Mouse (Mus musculus): ENCODE results near the gene Uvrag.
"Not testable (repeated sequence)": the region's sequence is repeated elsewhere in the genome, so short reads cannot be mapped to it uniquely, and the experiment has no call there.

Gene Uvrag

DNA sequence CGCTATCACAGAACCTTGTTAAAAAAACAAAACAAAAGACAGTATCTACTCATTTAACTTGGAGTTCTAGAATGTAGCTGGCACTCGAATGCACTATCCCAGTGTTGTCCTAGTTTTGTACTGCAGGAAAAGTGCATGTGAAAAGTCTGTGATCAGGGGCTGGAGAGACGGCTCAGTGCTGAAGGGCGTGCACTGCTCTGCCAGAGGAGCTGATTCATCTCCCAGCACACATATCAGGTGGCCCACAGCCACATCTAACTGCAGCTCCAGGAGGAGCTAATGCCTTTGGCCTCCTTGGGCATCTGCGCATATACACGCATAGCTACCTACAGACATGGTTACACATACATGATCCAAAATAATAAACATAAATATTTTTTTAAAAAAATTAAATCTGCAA, 159.5 kb downstream of the Uvrag start:
- DNase-seq (ENCODE audit: low spot score in 2 of 2): no peak

DNA sequence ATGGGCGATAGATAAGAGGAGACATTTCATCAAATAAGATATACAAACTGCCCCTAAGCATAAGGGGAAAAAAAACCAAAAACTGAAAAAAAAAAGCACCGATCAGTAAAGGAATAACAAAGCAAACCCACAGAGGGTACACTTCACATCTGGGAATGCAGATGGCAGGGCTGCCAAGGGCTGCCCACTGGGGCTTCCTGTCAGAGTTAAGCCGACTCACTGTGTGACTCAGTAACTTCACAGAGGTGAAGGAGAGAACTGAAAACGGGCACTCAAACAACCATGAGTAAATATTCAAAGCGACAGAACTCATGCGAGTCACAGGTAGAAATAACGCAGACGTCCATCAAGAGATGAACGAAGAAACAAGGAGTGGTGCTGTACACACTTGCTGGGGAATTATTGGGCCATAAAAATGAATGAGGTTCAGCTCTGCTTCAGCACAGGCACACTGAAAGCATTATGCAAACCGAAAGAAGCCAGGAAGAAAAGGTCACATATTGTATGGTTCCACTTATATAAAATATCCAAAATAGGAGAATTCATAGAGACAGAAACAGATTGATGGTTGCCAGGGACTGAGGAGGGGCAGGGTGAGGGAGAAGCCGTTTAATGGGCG, 164.0 kb downstream of the Uvrag start:
- DNase-seq (ENCODE audit: low spot score in 2 of 2): no peak

DNA sequence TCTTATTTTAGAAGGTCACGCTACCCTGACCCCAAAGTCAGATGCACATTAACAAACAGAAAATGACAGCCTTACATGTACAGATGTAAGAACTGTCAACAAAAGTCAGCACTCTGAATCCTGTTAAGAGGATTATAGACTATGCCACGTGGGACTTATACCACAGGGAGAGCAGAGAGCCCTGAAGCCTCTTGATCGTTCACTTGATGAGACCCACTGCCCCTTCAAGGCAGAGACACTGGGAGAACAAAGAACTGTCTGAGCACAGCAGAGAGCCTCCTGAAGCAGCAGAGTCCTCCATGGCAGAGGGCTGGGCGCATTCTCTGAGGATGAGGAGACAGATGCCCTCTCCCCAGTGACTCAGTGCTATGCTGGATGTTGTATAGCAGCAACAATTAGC, 166.4 kb downstream of the Uvrag start:
- DNase-seq (ENCODE audit: low spot score in 2 of 2): no peak

DNA sequence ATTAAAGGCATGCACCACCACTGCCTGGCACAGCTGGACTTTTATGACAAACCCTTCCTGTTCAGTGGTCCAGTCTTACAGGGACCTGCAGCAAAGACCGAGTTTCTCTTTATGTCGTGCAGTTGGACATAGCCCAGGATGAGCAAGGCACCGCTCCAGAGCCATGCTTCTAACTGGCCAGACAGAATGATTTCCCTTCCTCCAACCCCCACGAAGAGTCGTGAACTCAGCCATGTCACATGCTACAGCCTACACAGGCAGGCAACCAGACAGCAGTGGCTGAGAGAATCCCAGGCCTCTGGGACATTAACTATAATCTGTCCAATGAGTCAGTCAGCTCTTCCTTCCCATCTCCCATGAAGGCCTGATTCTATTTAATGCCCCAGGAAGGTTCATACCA, 170.2 kb downstream of the Uvrag start:
- DNase-seq (ENCODE audit: low spot score in 2 of 2): no peak

DNA sequence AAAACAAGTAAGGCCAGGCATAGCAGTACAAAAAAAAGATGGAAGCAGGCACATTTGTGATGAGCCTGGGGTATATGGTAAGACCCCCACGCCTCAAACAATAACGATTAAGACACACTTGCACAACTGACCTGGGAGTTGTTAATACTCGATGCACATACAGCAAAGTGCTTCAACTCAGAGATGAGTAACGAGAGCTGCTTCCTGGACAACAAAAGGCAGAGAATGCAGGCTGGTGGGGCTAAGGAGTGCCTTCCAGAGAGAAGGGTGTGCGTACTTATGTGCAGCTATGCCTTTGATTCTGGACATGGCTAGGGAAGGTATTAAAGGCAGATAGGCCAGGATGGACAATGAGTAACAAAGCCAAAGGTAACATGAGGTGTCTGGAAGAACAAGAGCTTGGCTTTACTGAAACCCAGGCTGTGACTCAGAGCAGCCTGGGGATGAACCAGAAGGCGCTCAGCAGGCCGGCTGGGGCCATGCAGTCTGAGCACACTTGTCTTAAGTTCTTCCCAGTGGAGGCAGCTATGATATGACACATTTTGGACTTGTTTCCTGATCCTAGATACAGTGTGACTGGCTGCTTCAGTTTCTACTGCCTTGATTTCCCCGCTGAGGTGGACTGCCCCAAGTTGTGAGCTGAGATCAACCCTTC, 172.1 kb downstream of the Uvrag start:
- DNase-seq (ENCODE audit: low spot score in 2 of 2): no peak

DNA sequence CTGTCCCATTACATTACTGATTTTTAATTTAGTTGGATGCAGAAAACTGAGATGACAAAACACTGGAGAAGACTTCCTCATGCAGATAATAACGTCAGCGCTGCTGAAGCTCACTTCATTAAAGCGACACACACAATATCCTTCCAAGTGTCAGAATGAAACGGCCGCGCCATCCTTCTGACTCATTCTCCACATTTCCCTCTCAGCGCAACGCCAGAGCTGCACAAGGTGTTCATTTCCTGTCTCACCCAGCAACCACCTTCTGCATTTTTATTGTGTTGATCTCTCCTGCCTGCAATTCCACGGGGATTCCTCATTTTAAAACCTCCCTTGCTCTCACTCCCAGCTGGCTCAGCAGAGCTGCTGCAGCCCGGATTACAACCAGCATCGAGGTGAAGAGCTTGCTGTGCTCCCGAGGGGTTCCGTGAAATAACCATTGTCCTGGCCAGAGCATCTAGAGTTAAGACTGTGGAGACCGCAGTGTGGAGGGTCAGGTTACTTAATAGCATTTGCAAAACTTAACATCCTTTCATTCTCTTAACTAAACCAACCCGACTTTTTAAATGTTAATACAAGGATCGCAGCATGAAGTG, 172.8 kb downstream of the Uvrag start:
- no peak for DNase-seq (ENCODE audit: low spot score in 2 of 2)

DNA sequence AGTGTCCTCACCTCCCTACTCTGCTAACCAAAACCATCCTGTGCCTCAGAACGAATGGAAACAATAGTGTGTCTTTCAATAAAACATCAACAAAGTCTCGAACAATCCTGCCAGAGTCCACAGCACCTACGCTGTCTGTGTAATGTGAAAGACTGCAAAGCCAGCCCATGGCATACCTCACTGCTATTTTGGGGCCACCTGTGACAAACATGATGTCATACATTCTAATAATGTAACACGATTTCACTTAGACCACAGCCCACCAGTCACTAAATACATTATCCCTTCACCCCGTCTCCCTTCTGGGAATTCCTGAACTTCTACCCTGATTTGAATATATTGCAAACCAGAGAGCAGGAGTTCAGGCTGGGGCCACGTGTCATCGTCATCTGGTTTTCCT, 173.3 kb downstream of the Uvrag start:
- DNase-seq (ENCODE audit: low spot score in 2 of 2): no peak

DNA sequence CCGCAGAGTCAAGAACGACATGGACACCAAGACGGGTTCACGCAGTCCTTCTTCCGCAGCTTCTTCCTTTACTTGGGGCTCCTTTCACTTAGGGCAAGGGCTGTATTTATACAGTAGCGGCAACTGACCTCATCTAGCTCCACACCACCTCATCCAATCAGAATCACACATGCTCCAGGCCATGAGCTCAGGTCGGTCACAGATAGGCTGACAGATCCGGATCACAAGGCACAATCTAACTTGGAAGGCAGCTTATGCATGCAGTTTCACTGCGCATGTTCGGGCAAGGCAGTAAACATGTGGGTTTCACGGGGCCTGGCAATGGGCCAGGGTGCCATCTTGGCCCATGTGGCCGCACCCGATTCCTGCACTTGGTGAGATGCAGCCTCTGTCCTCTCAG, 177.4 kb downstream of the Uvrag start:
- not testable (repeated sequence) for DNase-seq (ENCODE audit: low spot score in 2 of 2)

DNA sequence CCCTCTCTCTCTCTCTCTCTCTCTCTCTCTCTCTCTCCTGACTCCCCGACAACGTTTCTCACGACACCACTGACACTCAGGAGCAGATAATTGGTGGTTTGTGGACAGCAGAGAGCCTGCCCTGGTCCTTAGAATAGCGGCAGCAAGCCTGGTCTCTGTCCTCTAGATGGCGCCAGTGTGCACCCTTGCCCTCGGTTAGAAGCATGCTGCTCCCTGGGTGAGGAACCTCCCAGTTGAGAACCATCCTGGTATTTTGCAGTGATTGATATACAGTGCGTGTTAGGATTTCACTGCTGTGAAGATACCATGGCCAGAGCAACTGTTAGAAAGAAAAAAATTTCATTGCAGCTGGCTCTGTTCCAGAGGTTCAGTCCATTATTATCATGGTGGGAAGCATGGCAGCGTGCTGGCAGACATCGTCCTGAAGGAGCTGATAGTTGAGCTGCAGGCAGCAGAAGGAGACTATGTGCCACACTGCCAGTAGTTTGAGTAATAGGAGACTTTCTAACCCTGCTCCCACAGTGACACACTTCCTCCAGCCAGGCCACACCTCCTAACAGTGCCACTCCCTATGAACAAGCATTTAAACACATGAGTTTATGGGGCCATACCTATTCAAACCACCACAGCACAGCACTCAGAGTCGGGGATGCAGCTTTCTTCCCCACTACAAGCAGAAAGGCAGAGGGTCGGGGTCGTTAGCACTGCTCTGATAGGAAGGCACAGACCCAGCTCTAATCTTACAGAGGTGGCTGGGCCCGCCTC, 178.2 kb downstream of the Uvrag start:
- peak; percentile 47 to 66 for DNase-seq (ENCODE audit: low spot score in 2 of 2)

DNA sequence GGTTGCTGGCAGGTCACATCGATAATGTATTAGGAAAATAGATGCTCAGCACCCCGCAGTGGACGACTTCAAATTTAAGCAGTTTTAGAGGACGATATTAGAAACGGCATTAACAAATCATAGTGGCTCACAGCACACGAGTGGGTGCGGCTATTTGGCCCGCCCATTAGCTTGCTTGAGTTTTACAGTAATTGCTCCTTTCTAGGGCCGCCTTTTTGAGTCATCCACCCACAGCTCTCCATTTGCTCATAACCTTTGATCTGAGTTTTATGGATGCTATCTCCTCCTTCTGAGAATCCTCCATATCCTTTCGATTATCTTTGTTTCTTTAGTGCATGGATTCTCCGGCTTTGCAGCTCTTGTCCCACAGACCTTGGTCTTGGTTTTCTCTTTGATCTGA, 178.9 kb downstream of the Uvrag start:
- peak in 1 of 2 experiments; percentile 34 for DNase-seq (ENCODE audit: low spot score in 2 of 2)

DNA sequence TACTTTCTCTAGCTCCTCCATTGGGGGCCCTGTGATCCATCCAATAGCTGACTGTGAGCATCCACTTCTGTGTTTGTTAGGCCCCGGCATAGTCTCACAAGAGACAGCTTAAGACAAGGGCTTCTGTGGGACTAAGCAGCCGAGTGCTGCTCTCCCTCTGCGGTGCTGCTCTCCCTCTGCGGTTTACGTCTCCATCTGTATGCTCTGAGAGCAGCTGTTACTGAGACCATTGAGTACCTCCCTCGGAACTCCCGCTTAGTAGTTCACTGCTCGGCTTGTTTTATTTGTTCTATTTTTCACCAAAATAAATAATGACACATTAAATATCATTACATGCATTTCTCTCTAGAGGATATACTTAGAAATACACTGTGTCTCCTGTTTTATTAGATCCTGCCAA, 180.7 kb downstream of the Uvrag start:
- no peak for DNase-seq (ENCODE audit: low spot score in 2 of 2)

DNA sequence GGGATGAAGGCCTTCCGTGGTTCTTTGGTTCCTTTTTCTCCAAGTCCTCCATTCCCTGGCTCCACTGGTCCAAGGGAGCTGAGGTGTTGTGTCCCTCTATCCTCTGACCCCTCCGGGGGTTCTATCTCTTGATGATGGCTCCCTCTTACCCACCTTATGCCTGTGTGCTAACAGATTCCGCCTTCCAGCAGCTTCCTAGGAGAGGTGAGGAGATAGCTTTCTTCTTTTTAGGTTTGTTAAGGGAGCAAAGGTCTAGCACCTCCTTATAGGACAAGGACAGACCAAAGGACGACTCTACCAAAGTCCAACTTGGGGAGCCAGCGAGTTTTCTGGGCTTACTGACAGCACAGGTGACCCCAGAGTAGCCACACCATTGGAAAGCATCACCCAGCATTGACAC, 181.7 kb downstream of the Uvrag start:
- DNase-seq (ENCODE audit: low spot score in 2 of 2): no peak

DNA sequence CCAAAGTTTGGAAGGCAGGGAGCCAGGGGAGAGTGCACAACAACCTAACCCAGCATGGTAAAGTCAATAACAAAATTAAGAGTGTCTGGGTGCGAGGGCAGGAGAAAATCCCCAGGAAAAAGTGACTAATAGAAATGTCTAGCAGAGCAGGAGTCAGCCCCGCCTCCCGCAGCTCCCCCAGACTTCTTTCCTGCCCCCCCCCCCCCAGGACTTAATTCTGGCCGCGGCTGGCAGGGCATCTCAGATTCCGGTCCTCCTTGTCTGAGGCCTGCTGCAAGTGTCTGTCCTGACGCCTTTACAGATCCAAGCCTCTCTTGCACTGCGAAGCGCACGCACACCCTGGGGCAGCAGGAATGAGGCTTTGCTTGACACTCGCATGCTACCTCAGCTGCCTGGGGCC, 182.8 kb downstream of the Uvrag start:
- DNase-seq (ENCODE audit: low spot score in 2 of 2): no peak

DNA sequence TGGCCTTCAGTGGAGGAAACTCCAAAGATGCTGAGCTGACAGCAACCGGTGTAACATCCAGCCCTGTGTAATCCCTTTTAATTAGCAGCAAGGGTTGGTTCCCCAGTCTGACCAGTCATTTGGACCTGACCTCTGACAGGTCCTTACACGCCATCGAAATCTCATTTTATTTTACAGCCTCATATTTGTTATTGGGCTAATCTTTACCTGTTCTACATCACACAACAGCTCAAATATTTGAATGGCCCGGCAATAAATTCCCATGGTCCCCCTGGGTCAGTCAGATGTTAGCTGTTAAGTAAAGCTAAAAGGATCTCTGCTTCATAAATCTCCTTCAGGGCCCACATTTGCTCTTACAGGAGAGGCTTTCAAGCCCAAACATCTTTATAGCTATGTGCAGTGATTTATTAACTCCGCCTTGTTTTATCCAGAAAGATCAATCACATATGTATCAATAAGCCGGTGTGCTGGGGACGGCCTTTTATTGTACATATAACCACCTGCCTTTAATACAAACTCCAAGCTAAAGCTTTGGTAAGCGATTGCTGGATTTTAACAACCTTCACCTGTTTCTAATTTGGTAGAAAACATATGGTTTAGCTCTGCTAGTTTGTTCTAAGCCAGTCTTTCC, 183.7 kb downstream of the Uvrag start:
- DNase-seq (ENCODE audit: low spot score in 2 of 2): no peak

DNA sequence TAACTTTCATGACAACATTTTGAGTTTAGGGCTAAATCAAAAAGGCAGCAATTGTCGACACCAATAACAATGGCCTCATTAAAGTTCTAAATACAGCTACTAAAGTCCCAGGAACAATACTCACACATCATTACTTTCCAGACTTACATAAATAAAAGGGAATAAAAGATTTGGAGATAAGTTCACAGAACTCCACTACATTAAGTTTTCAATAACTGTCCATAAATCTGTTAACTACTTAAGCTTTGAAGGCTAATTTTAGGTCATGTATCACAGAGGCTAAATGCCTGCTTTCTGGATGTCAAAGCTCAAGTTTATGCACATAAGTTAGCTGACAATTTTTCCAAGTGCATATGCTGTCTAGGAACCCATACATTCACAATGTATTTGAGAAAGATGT, 184.3 kb downstream of the Uvrag start:
- DNase-seq (ENCODE audit: low spot score in 2 of 2): no peak

DNA sequence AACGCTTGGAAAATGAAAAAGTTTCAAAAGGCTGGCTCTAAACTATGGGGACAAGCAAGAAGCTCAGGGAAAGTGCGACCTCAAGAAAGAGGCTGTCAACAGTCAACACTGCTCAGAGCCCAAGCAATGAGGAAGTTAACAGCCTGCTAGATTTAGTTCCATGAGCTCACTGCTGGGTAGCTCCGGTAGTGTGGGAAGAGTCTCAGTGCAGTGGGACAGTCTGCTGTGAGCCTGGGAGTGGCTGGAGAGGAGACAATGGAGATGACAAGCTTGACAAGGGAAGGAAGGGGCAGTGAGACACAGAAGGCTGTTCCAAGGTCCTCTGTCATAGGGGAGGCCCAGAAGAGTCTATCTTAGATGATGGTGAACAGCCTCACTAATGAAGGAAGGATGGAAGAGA, 187.3 kb downstream of the Uvrag start:
- DNase-seq (ENCODE audit: low spot score in 2 of 2): no peak

DNA sequence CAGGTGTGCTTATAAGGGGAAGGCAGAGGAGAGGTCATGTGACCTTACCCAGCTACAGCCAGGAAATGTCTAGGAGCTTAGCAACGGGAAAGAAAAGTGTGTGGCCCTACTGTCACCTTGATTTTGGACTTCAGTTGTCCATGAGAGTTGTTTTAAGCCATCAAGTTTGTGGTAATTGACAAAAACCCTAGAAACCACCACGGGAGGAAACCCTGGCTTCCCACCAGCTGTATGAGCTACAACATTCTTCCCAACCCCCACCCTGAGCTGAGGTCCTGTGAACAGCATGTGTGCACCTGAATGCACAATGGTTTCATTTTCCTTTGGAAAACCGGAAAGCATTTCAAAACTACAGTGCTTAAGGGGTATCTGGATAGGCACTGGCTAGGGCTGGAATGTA, 196.0 kb downstream of the Uvrag start:
- no peak for DNase-seq (ENCODE audit: low spot score in 2 of 2)

DNA sequence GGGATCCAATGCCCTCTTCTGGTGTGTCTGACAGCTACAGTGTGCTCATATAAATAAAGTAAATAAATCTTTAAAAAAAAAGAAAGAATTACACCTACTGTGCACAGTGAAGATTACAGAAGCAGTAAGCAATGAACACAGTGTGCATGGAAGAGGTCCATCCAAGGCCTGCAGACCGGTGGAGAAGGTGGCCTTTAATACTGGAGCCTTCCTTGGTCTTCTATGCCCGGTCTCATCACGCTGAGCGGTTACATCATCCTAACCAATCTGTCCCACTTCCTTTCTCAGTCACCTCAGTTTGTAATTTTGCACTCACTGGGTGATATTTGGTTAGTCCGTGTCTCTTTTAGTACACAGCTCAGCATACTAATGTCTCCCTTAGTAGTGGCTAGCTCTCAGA, 197.3 kb downstream of the Uvrag start:
- no peak for DNase-seq (ENCODE audit: low spot score in 2 of 2)

DNA sequence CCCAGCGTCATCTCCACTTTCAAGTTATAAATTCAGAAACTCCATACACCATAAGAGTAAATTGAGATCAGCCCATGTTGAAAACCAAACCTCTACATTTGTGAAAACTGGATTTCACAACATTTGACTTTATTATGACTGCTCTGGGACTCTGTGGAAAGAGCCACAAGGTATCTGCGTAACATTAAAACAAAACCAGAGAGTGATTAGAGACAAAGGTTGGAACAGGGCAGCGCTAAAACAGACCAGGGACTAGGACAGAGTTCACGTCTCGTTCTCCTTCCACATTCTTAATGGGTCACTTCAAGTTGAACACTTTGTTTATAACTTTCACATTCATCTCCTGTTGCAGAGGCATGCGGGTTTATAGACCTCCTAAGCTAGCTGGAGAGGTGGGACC, 198.2 kb downstream of the Uvrag start:
- DNase-seq (ENCODE audit: low spot score in 2 of 2): no peak

DNA sequence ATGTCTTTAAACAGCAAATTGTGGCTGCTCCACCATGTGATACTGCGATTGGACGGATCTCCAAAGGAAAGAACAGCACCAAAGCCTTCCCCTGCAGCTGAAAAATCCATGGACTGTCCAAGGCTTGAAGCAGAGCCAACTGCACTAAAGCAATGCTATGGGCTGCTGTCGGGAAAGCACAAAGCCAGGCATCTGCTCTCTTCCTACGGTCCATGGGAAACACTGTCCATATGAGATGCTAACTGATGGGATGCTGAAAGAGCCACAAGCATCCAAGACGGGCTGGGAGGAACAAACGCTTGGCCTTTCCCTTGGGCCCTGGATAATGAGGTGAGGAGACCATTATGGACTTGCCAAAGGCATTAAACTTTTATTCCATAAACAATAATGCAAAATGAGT, 201.7 kb downstream of the Uvrag start:
- DNase-seq (ENCODE audit: low spot score in 2 of 2): no peak

DNA sequence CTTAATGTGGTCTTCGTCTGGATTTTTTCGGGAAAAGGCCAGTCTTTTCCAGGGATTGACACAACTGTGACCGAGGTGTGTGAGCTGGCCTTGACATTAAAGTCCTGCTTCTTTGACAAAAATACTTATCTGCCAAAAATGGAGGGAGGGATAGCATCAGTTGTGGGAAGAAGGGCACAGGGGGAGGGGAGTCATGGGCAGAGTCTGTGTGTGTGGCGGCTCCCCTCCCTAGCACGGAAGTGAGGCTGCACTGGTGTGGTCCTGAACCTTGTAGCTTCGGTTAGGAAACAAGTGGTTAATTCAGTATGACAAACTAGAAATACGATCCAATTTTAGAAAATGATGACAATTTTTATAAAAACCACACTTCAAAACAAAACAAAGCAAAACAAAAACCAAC, 202.3 kb downstream of the Uvrag start:
- no peak for DNase-seq (ENCODE audit: low spot score in 2 of 2)

DNA sequence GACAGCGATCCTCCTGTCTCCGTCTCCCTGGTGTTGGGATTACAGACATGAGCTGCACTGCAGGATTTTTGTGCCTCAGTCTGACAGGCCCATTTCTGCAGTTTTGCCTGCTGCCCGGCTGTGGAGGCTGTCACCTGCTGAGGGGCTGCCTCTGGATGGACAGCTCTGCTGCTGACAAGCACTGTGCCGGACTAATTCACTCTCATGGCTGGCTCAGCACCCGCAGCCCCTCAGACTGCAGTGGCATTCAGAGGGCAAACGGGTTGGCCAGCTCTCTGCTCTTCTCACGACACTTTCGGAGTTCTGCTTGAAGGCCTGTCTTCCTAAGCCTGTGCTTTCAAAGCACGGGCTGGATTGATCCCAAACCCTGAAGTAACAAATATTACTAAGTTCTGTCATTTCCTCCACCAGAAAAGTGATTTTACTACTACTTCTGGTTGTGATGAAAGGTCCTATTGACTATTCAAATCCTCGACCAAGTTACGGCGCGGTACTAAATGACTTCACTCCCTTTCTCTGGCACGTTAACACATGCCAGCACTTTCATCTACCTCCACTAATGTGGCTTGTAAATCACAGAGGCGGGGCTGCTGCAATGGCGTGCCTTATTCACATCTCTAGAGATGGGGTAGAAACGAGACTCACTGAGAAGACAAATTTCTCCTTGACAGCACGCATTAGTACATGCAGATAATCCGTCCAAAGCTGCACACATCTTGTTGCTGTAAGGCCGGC, 203.7 kb downstream of the Uvrag start:
- no peak for DNase-seq (ENCODE audit: low spot score in 2 of 2)
